Mouse (Mus musculus): ENCODE measurements around the gene Calu.

DNA sequence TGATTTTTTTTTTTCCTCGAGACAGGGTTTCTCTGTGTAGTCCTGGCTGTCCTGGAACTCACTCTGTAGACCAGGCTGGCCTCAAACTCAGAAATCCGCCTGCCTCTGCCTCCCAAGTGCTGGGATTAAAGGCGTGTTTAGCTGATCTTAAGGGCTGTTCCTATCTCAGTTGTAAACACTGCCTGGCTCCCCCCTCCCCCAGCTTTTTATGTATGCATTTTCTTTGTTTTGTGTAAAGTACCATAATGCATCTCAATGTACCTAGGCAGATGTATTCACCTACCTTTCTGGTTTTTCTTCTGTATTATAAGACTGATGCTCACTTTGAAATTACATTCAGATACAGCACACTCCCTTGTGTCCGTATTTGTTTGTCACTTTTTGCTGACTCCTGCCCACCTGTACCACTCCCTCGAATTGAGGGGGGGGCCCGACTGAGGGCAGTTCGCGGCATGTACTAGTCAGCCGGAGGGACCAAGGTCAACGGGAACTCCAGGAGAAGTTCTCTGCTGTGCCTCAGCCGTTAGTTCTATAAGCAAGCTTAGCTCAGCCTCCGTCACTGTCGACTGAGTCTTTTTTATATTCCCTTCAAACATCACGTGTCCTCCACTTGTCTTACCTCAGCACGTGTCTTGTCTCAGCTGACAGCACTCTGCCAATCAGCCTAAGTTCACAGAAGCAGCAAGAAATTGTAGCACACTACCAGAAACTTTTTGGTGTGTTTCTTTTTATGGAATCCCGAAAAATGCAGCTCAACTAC, 38.8 kb upstream of the Calu start:
- TF ChIP-seq USF1 (IDR thresholded peaks at IDR 0.05; ENCODE audit: low read depth) (no peak), CTCF (IDR thresholded peaks at IDR 0.05; ENCODE audit: control insufficient read depth, insufficient read depth, insufficient read length) (no peak), FOSL1 (IDR thresholded peaks at IDR 0.05; ENCODE audit: insufficient read depth, low read length, poor library complexity, severe bottlenecking) (no peak), MAX (IDR thresholded peaks at IDR 0.05) (no peak), MYOG (IDR thresholded peaks at IDR 0.05; ENCODE audit: control insufficient read depth, extremely low read depth, insufficient read length) (no peak), MYOD1 (IDR thresholded peaks at IDR 0.05; ENCODE audit: control insufficient read depth, insufficient read length, low read depth) (no peak), CEBPB (IDR thresholded peaks at IDR 0.05; ENCODE audit: low read depth) (no peak)
